Mouse (Mus musculus): ENCODE measurements around the gene Ninj1.

DNA sequence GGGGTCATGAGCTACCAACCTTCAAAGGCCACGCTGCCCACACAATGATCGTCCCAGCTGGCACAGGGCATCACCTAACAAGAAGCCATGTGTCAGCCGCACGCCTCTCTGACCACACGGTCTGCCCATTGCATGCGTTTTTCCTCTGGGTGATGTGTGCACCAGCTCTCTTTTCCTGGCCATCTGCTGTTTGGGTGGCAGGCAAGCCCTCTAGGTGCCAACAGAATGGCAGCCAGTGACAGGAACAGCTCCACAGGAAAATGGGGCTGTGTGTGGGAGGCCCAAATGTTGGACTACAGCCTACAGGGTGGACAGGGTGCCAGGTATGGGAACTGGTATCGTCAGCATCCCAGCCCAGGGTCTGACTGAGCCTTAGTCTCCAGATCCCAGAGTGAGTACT lies 14.9 kb upstream of the Ninj1 start:
- no peak for TF ChIP-seq TBP (IDR thresholded peaks at IDR 0.05; ENCODE audit: low read depth, low read length)
- TF ChIP-seq CHD1 (IDR thresholded peaks at IDR 0.05; ENCODE audit: low read depth, low read length), result no peak
- no peak for TF ChIP-seq SIN3A (IDR thresholded peaks at IDR 0.05; ENCODE audit: low read length)
- no peak for TF ChIP-seq POLR2A (IDR thresholded peaks at IDR 0.05; ENCODE audit: control insufficient read depth in 1 of 2, insufficient read depth in 1 of 2, low read depth in 1 of 2, low read length in 2 of 2, poor library complexity in 1 of 2)
- no peak for TF ChIP-seq POLR2AphosphoS2 (IDR thresholded peaks at IDR 0.05; ENCODE audit: low read length)
- no peak for TF ChIP-seq EP300 (IDR thresholded peaks at IDR 0.05; ENCODE audit: low read depth in 1 of 2, low read length in 2 of 2)
- TF ChIP-seq USF2 (IDR thresholded peaks at IDR 0.05; ENCODE audit: borderline replicate concordance in 1 of 2, insufficient read depth in 1 of 2, low read depth in 1 of 2, low read length in 2 of 2), result no peak
- TF ChIP-seq CTCF (IDR thresholded peaks at IDR 0.05 in 2 of 3, conservative IDR thresholded peaks at IDR 0.05 in 1 of 3; ENCODE audit: control insufficient read depth in 1 of 3, insufficient read depth in 1 of 3, low read depth in 2 of 3, low read length in 3 of 3, poor library complexity in 1 of 3, severe bottlenecking in 1 of 3), result no peak
- no peak for TF ChIP-seq ZNF384 (IDR thresholded peaks at IDR 0.05; ENCODE audit: low read depth, low read length)
- no peak for TF ChIP-seq ZKSCAN1 (IDR thresholded peaks at IDR 0.05; ENCODE audit: low read depth, low read length)
- no peak for TF ChIP-seq NELFE (IDR thresholded peaks at IDR 0.05; ENCODE audit: low read depth, low read length)
- no peak for TF ChIP-seq MYC (IDR thresholded peaks at IDR 0.05; ENCODE audit: low read depth, low read length)

Data from MEL (cell line).